Mouse (Mus musculus): ENCODE data around the gene Adh7. TPM values are rescaled to one million over a fixed set of nuclear protein-coding genes. Genes with fewer than 3 reads are reported as not detected.
A peak's percentile ranks its signal among the peaks of the same experiment; 100 is the strongest.

The Adh7 gene
- total and polyA plus RNA-seq, 2 experiments from 2014 or later, result 0.37 to 0.70 TPM

- H3K36me3 ChIP-seq (ENCODE audit: insufficient read depth, low read length), result no peaks in the 10 kb centered on the region
- no peak overlapping the region for H3K4me3 ChIP-seq (ENCODE audit: low read length)
- DNase-seq (ENCODE audit: low spot score) (no peak), ATAC-seq (no peak)
- 72% methylated on average over 4 of the region's 4 CpGs for WGBS
- no peaks in the 10 kb centered on the region for H3K27me3 ChIP-seq (ENCODE audit: insufficient read depth, low read length)
- H3K4me2 ChIP-seq (ENCODE audit: low read depth, low read length), result no peak overlapping the region
- H3K9me3 ChIP-seq (ENCODE audit: low read length), result no peaks in the 10 kb centered on the region
- no peak overlapping the region for H3K27ac ChIP-seq
- H3K9ac ChIP-seq (replicated peaks; ENCODE audit: low read length), result no peak overlapping the region
- no peak for TF ChIP-seq CTCF (IDR thresholded peaks at IDR 0.05; ENCODE audit: low read depth)
- no peaks in the 10 kb centered on the region for H3K4me1 ChIP-seq (ENCODE audit: insufficient read depth, low read length)
These were observed 5.0 kb downstream of the Adh7 start for GRCm38 (mm10) chr3:138222511-138222910.

GRCm38 (mm10) chr3:138222952-138223351, 5.4 kb downstream of the Adh7 start:
- 62% methylated on average over 5 of the region's 5 CpGs for WGBS
- Histone ChIP-seq H3K9ac (replicated peaks; ENCODE audit: low read length) (no peak overlapping the region), H3K4me3 (ENCODE audit: low read length) (no peak overlapping the region), H3K4me1 (ENCODE audit: insufficient read depth, low read length) (no peaks in the 10 kb centered on the region), H3K4me2 (ENCODE audit: low read depth, low read length) (no peak overlapping the region), H3K9me3 (ENCODE audit: low read length) (no peaks in the 10 kb centered on the region), H3K36me3 (ENCODE audit: insufficient read depth, low read length) (no peaks in the 10 kb centered on the region), H3K27me3 (ENCODE audit: insufficient read depth, low read length) (no peaks in the 10 kb centered on the region), H3K27ac (no peak overlapping the region)
- peak; percentile 66 for TF ChIP-seq CTCF (IDR thresholded peaks at IDR 0.05; ENCODE audit: low read depth)
- ATAC-seq, result peak; percentile 63; the same call in 1 of the 2 replicates
- DNase-seq (ENCODE audit: low spot score), result peak; percentile 77

GRCm38 (mm10) chr3:138224363-138224954, 6.9 kb downstream of the Adh7 start:
- H3K9me3 ChIP-seq (ENCODE audit: low read length), result no peaks in the 10 kb centered on the region
- H3K4me2 ChIP-seq (ENCODE audit: low read depth, low read length), result no peak overlapping the region
- no peak for DNase-seq (ENCODE audit: low spot score)
- no peak for ATAC-seq
- no peak overlapping the region for H3K27ac ChIP-seq
- no peak overlapping the region for H3K4me3 ChIP-seq (ENCODE audit: low read length)
- TF ChIP-seq CTCF (IDR thresholded peaks at IDR 0.05; ENCODE audit: low read depth), result no peak
- no peaks in the 10 kb centered on the region for H3K36me3 ChIP-seq (ENCODE audit: insufficient read depth, low read length)
- 84% methylated on average over 13 of the region's 13 CpGs for WGBS
- H3K27me3 ChIP-seq (ENCODE audit: insufficient read depth, low read length), result no peaks in the 10 kb centered on the region
- no peaks in the 10 kb centered on the region for H3K4me1 ChIP-seq (ENCODE audit: insufficient read depth, low read length)
- no peak overlapping the region for H3K9ac ChIP-seq (replicated peaks; ENCODE audit: low read length)

- H3K27me3 ChIP-seq (ENCODE audit: insufficient read depth, low read length), result no peaks in the 10 kb centered on the region
- ATAC-seq (no peak), DNase-seq (ENCODE audit: low spot score) (no peak)
- no peak overlapping the region for H3K4me2 ChIP-seq (ENCODE audit: low read depth, low read length)
- WGBS, result 71% methylated on average over 7 of the region's 7 CpGs
- no peaks in the 10 kb centered on the region for H3K36me3 ChIP-seq (ENCODE audit: insufficient read depth, low read length)
- H3K4me1 ChIP-seq (ENCODE audit: insufficient read depth, low read length), result no peaks in the 10 kb centered on the region
- no peak for TF ChIP-seq CTCF (IDR thresholded peaks at IDR 0.05; ENCODE audit: low read depth)
- H3K9me3 ChIP-seq (ENCODE audit: low read length), result no peaks in the 10 kb centered on the region
- H3K4me3 ChIP-seq (ENCODE audit: low read length), result no peak overlapping the region
- H3K27ac ChIP-seq, result no peak overlapping the region
- H3K9ac ChIP-seq (replicated peaks; ENCODE audit: low read length), result no peak overlapping the region
These were observed 7.8 kb downstream of the Adh7 start for GRCm38 (mm10) chr3:138225331-138225730.

- Histone ChIP-seq H3K9me3 (ENCODE audit: low read length) (no peaks in the 10 kb centered on the region), H3K4me2 (ENCODE audit: low read depth, low read length) (no peak overlapping the region), H3K4me3 (ENCODE audit: low read length) (no peak overlapping the region), H3K27me3 (ENCODE audit: insufficient read depth, low read length) (no peaks in the 10 kb centered on the region), H3K4me1 (ENCODE audit: insufficient read depth, low read length) (no peaks in the 10 kb centered on the region), H3K9ac (replicated peaks; ENCODE audit: low read length) (no peak overlapping the region), H3K27ac (no peak overlapping the region), H3K36me3 (ENCODE audit: insufficient read depth, low read length) (no peaks in the 10 kb centered on the region)
- 41% methylated on average over 7 of the region's 7 CpGs for WGBS
- ATAC-seq (no peak), DNase-seq (ENCODE audit: low spot score) (no peak)
- no peak for TF ChIP-seq CTCF (IDR thresholded peaks at IDR 0.05; ENCODE audit: low read depth)
These were observed 8.3 kb downstream of the Adh7 start for GRCm38 (mm10) chr3:138225853-138226252.

GRCm38 (mm10) chr3:138226476-138226875, 8.9 kb downstream of the Adh7 start:
- no peak for TF ChIP-seq CTCF (IDR thresholded peaks at IDR 0.05; ENCODE audit: low read depth)
- H3K9ac ChIP-seq (replicated peaks; ENCODE audit: low read length), result no peak overlapping the region
- H3K27me3 ChIP-seq (ENCODE audit: insufficient read depth, low read length), result no peaks in the 10 kb centered on the region
- no peaks in the 10 kb centered on the region for H3K4me1 ChIP-seq (ENCODE audit: insufficient read depth, low read length)
- H3K4me2 ChIP-seq (ENCODE audit: low read depth, low read length), result no peak overlapping the region
- no peak overlapping the region for H3K4me3 ChIP-seq (ENCODE audit: low read length)
- 96% methylated on average over 6 of the region's 6 CpGs for WGBS
- no peak for ATAC-seq
- no peak overlapping the region for H3K27ac ChIP-seq
- H3K36me3 ChIP-seq (ENCODE audit: insufficient read depth, low read length), result no peaks in the 10 kb centered on the region
- no peak for DNase-seq (ENCODE audit: low spot score)
- H3K9me3 ChIP-seq (ENCODE audit: low read length), result no peaks in the 10 kb centered on the region

- Histone ChIP-seq H3K4me1 (ENCODE audit: insufficient read depth, low read length) (no peaks in the 10 kb centered on the region), H3K9me3 (ENCODE audit: low read length) (no peaks in the 10 kb centered on the region), H3K4me2 (ENCODE audit: low read depth, low read length) (no peak overlapping the region), H3K4me3 (ENCODE audit: low read length) (no peak overlapping the region), H3K27ac (no peak overlapping the region), H3K9ac (replicated peaks; ENCODE audit: low read length) (no peak overlapping the region), H3K36me3 (ENCODE audit: insufficient read depth, low read length) (no peaks in the 10 kb centered on the region), H3K27me3 (ENCODE audit: insufficient read depth, low read length) (no peaks in the 10 kb centered on the region)
- no peak for TF ChIP-seq CTCF (IDR thresholded peaks at IDR 0.05; ENCODE audit: low read depth)
- ATAC-seq (no peak), DNase-seq (ENCODE audit: low spot score) (no peak)
- 96% methylated on average over 2 of the region's 2 CpGs for WGBS
These were observed 9.5 kb downstream of the Adh7 start for GRCm38 (mm10) chr3:138227082-138227481.

All from hindbrain, postnatal 0 days (tissue).